Mouse (Mus musculus): ENCODE results near the gene Lrig1. TPM values are rescaled to one million over a fixed set of nuclear protein-coding genes. Genes with fewer than 3 reads are reported as not detected.

Lrig1 gene
- total RNA-seq, 2 experiments from 2014 or later, result 3.5 to 29.0 TPM

DNA sequence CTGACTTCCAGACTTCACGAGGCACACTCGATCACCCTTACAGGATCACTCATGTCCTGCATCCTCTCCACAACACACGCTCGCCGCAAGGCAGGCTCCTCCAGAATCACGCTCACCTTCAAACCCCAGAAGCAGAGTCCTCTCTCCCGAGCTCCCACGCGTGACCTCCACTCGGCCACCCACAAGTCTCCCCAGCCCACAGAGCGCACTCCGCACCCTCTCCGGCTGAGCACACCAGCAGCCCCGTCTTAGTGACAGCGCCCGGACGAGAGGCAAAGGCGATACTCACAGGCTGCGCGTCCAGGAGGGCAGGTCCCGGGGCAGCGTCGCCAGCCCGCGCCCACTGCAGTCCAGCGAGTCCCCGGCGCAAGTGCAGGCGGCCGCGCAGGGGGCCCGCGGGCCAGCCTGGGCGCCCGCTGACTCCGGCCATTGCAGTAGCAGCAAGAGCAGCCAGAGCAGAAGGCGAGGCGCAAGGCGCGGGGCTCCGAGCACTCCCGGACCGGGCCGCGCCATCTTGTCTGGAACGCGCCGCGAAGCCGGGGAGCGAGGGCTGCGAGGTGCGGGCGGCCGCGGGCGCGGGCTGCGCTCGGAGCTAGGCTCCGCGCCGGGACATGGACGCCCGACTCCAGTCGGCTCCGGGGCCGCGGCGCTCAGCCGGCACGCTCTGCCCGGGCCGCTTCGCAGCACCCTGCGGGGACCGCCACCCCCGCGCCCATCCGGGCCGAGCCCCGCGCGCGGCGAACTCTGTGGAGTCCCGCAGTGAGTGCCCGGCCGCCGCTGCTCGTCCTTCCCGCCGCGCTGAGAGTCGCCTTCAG, 578 bp downstream of the Lrig1 start:
- no peak for ATAC-seq (replicated peaks; ENCODE audit: low FRiP score, low TSS enrichment, poor library complexity, severe bottlenecking)

DNA sequence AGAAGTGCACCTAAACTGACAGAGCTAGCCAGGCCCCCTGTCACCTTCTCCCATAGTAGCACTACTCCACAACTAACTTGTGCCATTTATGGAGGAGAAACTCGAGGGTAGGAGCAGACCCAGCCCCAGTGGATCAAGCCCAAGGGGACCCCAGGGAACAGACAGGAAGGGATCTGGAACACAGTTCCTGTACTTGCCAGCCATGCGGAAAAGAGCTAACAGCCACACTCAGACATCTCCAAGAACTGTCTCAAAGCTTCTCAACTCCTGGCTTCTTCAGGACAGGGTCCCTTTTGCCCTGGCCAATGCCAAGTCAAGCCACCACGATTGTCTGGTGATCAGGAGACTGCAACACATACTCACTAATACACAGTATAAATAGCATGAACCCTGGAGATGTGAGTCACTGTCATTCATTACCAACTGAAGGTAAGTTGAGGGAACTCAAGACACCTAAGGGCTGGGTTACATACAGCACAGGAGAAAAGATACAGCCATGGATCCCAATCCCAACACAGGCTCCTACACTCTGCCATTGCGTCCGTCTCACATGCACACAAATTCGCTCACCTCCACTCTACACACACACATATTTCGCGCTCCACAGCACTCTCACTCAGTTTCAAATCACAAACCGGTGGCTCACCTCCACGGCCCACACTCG, 1.3 kb downstream of the Lrig1 start:
- ATAC-seq (replicated peaks; ENCODE audit: low FRiP score, low TSS enrichment, poor library complexity, severe bottlenecking), result no peak

GRCm38 (mm10) chr6:94697423-94697822, 2.5 kb downstream of the Lrig1 start:
- ATAC-seq (replicated peaks; ENCODE audit: low FRiP score, low TSS enrichment, poor library complexity, severe bottlenecking), result no peak

- no peak for ATAC-seq (replicated peaks; ENCODE audit: low FRiP score, low TSS enrichment, poor library complexity, severe bottlenecking)
Observed at GRCm38 (mm10) chr6:94696182-94697080, 3.5 kb downstream of the Lrig1 start.

DNA sequence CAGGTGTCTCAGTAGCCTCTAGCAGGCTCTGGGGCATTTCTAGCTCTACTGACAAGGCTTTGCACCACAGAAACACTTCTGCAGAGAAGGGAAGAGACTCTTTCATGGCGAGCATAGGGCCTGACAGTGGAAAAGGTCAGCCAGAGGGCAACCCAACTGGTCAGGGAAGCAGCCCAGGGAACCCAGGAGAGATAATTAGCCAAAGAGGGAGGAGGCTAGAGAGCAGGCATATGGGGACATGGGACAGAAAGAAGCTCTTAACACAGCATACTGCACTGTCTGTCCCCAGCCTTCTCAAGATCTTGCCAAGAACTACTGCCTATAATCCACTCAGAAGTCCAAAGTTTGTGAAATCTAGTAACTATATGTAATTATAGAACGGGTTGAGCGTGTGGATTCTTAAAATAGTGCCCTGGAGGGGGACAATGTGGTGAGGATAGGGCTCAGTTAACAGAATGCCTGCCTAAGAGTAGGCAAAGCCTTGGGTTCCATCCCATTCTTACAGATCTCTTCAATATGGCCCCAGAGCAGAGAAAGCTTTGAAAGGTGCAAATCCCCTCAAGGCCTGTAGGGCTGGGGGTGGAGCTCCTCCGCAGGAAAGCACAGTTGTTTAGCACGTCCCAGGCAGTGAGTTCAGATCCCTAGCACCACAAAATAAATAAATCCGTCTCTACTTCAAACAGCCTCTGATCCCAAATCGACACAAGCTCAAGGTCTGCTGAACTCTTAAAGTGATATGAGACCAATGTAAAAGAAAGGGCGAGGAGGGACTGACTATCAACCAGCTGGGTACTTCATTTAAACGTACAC, 4.6 kb downstream of the Lrig1 start:
- ATAC-seq (replicated peaks; ENCODE audit: low FRiP score, low TSS enrichment, poor library complexity, severe bottlenecking), result no peak

GRCm38 (mm10) chr6:94694481-94694880, 5.5 kb downstream of the Lrig1 start:
- ATAC-seq (replicated peaks; ENCODE audit: low FRiP score, low TSS enrichment, poor library complexity, severe bottlenecking), result no peak

- no peak for ATAC-seq (replicated peaks; ENCODE audit: low FRiP score, low TSS enrichment, poor library complexity, severe bottlenecking)
Observed at GRCm38 (mm10) chr6:94693091-94693490, 6.9 kb downstream of the Lrig1 start.

DNA sequence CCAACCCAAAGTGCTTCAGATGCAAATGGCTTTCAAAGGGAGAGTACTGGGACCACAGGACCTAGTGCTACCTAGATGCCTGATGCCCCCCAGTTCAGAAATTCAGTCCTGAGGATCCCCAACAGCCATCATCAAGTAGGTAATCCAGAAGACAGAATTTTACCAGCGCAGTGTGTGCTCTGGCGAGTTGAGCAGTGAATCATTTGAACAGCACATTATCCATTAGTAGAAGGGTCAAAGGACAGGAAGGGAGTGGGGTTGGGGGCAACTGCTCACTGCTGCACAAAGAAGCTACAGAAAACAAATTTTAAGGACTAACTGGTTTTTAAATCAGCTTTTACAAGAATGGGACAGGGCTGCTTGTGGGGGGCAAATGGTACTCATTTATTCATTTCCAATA, 8.0 kb downstream of the Lrig1 start:
- ATAC-seq (replicated peaks; ENCODE audit: low FRiP score, low TSS enrichment, poor library complexity, severe bottlenecking), result no peak

DNA sequence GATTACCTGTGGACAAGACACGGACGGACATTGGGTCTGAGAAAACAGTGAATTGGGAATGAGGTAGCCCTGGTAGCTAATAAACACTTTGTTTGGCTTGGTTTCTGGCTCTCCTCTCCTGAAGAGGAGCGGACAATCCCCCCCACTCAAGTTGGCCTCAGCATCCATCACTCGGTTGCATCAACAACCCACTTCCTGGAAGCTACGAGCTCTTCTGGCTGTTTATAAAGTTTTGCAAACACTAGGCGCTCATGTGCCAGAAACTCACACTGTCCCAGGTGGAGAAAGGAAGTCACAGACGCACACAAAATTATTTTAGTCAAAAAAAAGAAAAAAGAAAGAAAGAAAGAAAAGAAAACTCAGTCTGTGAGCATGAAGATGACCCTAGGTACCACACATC, 9.7 kb downstream of the Lrig1 start:
- ATAC-seq (replicated peaks; ENCODE audit: low FRiP score, low TSS enrichment, poor library complexity, severe bottlenecking), result no peak

DNA sequence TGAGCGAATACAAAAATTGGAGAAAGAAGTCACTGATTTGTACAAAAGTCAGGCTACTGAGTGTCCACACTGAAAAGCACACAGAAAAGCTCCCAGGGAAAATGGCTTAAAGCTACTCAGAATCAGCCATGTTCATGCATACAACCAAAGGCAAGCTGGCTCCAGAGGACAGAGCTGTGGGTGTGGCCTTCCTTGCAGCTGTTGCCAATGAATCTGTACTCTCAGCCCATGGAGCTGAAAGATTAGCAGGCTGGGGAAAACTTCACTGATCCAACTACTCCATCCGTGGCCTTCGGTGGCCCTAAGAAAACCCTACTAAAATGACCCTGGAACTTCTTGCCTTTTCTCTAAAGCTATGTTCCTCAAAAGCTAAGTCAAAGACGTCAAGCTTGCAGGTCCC, 11.2 kb downstream of the Lrig1 start:
- ATAC-seq (replicated peaks; ENCODE audit: low FRiP score, low TSS enrichment, poor library complexity, severe bottlenecking), result peak; percentile 57

GRCm38 (mm10) chr6:94686048-94686447, 13.9 kb downstream of the Lrig1 start:
- peak; percentile 78 for ATAC-seq (replicated peaks; ENCODE audit: low FRiP score, low TSS enrichment, poor library complexity, severe bottlenecking)

- ATAC-seq (replicated peaks; ENCODE audit: low FRiP score, low TSS enrichment, poor library complexity, severe bottlenecking), result 0 out of 2 replicates have a peak, but pooled peaks have one; percentile 0
Observed at GRCm38 (mm10) chr6:94685611-94686010, 14.3 kb downstream of the Lrig1 start.

DNA sequence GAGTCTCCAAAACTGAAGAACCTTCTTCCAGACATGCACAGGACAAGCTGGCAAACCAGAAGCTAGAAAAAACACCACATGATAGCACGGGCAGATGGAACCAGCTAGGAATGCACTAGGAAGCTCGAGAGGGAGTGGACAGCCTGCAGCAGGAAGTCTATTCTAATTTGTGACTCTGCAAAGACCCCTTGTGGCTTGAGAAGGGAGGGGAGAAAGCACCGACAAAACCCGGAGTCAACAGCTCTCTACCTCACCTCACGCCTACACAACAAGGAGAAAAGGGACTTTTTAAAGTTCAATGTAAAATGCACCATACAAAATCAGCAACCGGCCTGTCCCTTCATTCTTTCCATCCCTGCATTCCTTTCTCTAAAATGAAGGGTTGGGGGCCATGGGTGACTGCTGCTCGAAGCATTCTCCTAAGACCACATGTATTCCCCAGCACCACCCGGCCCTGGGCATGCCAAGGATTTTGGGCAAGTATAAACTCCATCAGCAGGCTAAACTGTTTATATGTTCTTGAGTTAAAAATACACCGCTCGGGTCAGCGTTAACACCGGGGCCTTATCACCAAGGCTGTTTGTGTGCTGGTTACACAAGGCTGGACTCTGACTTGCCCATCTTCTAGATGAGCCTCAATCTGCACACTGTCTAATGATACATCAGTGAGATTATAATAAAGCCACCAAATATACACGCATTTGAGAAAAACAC, 15.0 kb downstream of the Lrig1 start:
- no peak for ATAC-seq (replicated peaks; ENCODE audit: low FRiP score, low TSS enrichment, poor library complexity, severe bottlenecking)

GRCm38 (mm10) chr6:94683701-94684100, 16.3 kb downstream of the Lrig1 start:
- ATAC-seq (replicated peaks; ENCODE audit: low FRiP score, low TSS enrichment, poor library complexity, severe bottlenecking), result no peak

DNA sequence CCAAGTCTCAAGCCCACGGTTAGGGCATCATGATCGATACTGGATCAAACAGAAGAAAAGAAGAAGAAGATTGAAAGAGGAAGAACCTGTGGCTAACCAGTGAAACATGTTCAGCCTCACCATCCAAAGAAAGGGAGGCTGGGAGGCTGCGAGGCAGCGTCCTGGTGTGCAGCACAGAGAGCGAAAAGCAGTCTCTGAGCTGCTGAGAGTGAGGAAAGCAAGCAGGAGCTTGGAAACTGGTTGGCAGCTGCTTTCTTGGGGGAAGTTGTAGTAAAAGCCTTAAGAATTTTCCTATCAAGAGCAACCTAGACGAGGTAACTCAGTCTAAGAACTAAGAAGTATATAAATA, 17.7 kb downstream of the Lrig1 start:
- ATAC-seq (replicated peaks; ENCODE audit: low FRiP score, low TSS enrichment, poor library complexity, severe bottlenecking), result no peak

GRCm38 (mm10) chr6:94681446-94682269, 18.3 kb downstream of the Lrig1 start:
- ATAC-seq (replicated peaks; ENCODE audit: low FRiP score, low TSS enrichment, poor library complexity, severe bottlenecking), result peak; percentile 66

DNA sequence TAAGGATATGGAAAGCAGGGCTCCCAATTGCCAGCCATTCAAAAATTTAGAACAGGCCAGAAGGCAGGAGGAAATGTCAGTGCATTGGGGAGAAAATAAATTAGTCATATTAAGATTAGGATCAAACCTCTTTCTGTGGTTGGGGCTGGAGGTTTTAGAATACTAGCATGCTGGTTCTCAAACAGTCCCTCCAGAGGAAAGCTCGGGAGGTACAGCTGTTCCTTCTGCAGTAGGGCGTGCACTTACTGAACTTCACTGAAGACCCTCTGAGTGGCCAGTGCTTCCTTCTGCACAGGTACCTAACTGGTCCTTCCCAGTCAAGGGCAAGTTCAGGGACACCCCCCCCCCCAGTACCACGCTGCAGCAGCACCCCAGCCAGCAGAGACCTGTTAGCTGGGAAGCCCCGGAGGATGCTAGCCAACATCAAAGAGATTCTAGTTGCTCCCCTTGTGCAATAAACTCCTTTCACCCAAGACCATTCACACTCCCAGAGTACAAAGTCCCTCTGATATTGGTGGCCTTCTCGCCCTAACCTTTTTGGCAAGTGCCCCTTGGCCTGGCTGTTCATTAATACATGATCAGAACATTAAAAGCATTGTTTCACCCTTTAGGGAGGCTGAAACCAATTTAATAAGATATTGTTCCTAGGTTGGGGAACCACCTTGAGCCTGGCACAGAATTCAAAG, 19.1 kb downstream of the Lrig1 start:
- ATAC-seq (replicated peaks; ENCODE audit: low FRiP score, low TSS enrichment, poor library complexity, severe bottlenecking), result peak; percentile 24; the same call in 1 of the 2 replicates

All from megakaryocyte-erythroid progenitor cell, adult 5-6 weeks (primary cell).